Mouse (Mus musculus): ENCODE measurements around the gene Fancc. TPM values are rescaled to one million over a fixed set of nuclear protein-coding genes. Genes with fewer than 3 reads are reported as not detected.

Fancc gene
- polyA plus RNA-seq, 1 experiment from 2014 or later: 17.7 TPM

- H3K4me3 ChIP-seq (replicated peaks): peak overlapping the region; percentile 64
- peak overlapping the region; percentile 96 for H3K27ac ChIP-seq
- H3K4me1 ChIP-seq (replicated peaks): peaks cover 26% of the 10 kb centered on the region
- peak; percentile 91 for ATAC-seq
- H3K9me3 ChIP-seq: no peaks in the 10 kb centered on the region
- H3K9ac ChIP-seq: peak overlapping the region; percentile 76
- under 1% methylated on average over 51 of the region's 51 CpGs for WGBS
- no peaks in the 10 kb centered on the region for H3K27me3 ChIP-seq (replicated peaks)
- H3K4me2 ChIP-seq (replicated peaks): peak overlapping the region; percentile 83
- peaks cover 5% of the 10 kb centered on the region; the same call in 1 of the 2 replicates for H3K36me3 ChIP-seq
Measured at GRCm38 (mm10) chr13:63239877-63240671, 257.0 kb downstream of the Fancc start.

GRCm38 (mm10) chr13:63239301-63239804 is 257.7 kb downstream of the Fancc start:
- Histone ChIP-seq H3K27ac (peak overlapping the region; percentile 96), H3K27me3 (replicated peaks) (no peaks in the 10 kb centered on the region), H3K9me3 (no peaks in the 10 kb centered on the region), H3K4me3 (replicated peaks) (peak overlapping the region; percentile 64), H3K4me2 (replicated peaks) (peak overlapping the region; percentile 83), H3K9ac (peak overlapping the region; percentile 76), H3K36me3 (peaks cover 5% of the 10 kb centered on the region; the same call in 1 of the 2 replicates), H3K4me1 (replicated peaks) (peaks cover 26% of the 10 kb centered on the region)
- WGBS: 7% methylated on average over 11 of the region's 11 CpGs
- peak; percentile 76 for ATAC-seq

- no peak overlapping the region for H3K9ac ChIP-seq
- ATAC-seq: peak; percentile 54
- H3K36me3 ChIP-seq: peaks cover 4% of the 10 kb centered on the region; the same call in 1 of the 2 replicates
- H3K4me2 ChIP-seq (replicated peaks): peak overlapping the region; percentile 39; the same call in 1 of the 2 replicates
- H3K4me1 ChIP-seq (replicated peaks): peaks cover 23% of the 10 kb centered on the region
- WGBS: 69% methylated on average over 7 of the region's 7 CpGs
- no peak overlapping the region for H3K4me3 ChIP-seq (replicated peaks)
- no peaks in the 10 kb centered on the region for H3K27me3 ChIP-seq (replicated peaks)
- H3K9me3 ChIP-seq: no peaks in the 10 kb centered on the region
- H3K27ac ChIP-seq: peak overlapping the region; percentile 96
Measured at GRCm38 (mm10) chr13:63238045-63238444, 259.0 kb downstream of the Fancc start.

- Histone ChIP-seq H3K27me3 (replicated peaks) (no peaks in the 10 kb centered on the region), H3K27ac (peak overlapping the region; percentile 65; the same call in 1 of the 2 replicates), H3K9ac (no peak overlapping the region), H3K9me3 (no peaks in the 10 kb centered on the region), H3K4me3 (replicated peaks) (no peak overlapping the region), H3K4me2 (replicated peaks) (no peak overlapping the region), H3K4me1 (replicated peaks) (peaks cover 18% of the 10 kb centered on the region), H3K36me3 (no peaks in the 10 kb centered on the region)
- WGBS: 29% methylated on average over 5 of the region's 5 CpGs
- ATAC-seq: no peak
Measured at GRCm38 (mm10) chr13:63236159-63236893, 260.8 kb downstream of the Fancc start.

- Histone ChIP-seq H3K9me3 (no peaks in the 10 kb centered on the region), H3K27me3 (replicated peaks) (no peaks in the 10 kb centered on the region), H3K27ac (no peak overlapping the region), H3K36me3 (no peaks in the 10 kb centered on the region), H3K4me1 (replicated peaks) (peaks cover 24% of the 10 kb centered on the region), H3K4me2 (replicated peaks) (no peak overlapping the region), H3K4me3 (replicated peaks) (no peak overlapping the region), H3K9ac (no peak overlapping the region)
- 82% methylated on average over 3 of the region's 3 CpGs for WGBS
- no peak for ATAC-seq
Measured at GRCm38 (mm10) chr13:63235551-63235950, 261.5 kb downstream of the Fancc start.

MicroRNA genes within 50 kb of the gene (microRNA counts, 519-probe panel; counts per million panel counts)
- microRNA mmu-miR-23b (3,643 counts per million, percentile 88 among the panel's probes with 10 or more counts), microRNA mmu-miR-24 (3,171 counts per million, percentile 80 among the panel's probes with 10 or more counts), microRNA mmu-miR-27b (2,630 counts per million, percentile 68 among the panel's probes with 10 or more counts)

Other genes with a start within 250 kb of the Fancc start
- gene Ptch1, start 76.3 kb upstream of the Fancc start, polyA plus RNA-seq (2015; fragmentation: Nextera tagmentation; extraction: Ambion mirVana): 30.5 and 34.1 TPM in 2 replicates